Mouse (Mus musculus) T-cell, adult 2 months (primary cell): ENCODE measurements around the gene Ssr1.
A peak's percentile ranks its signal among the peaks of the same experiment; 100 is the strongest.

Experiments used
- DNase-seq: peaks from one replicate; pipeline ENCODE4 v3.0.0; 2022; ENCODE audit warnings: low spot score

The Ssr1 gene

GRCm38 (mm10) chr13:37993704-37994404, at the start of gene Ssr1:
TSS of gene Ssr1 (minus strand) at chr13:37994217.
- peak; percentile 95 for DNase-seq

- DNase-seq = peak; percentile 84
Measured at GRCm38 (mm10) chr13:38037811-38038210, 43.8 kb upstream of the Ssr1 start.

GRCm38 (mm10) chr13:38037044-38037687, 43.1 kb upstream of the Ssr1 start, which contains the start of gene Cage1:
TSS of gene Cage1 (minus strand) at chr13:38037069.
- DNase-seq = peak; percentile 98

GRCm38 (mm10) chr13:38036343-38037043, 42.5 kb upstream of the Ssr1 start, which contains the start of gene Riok1:
TSS of gene Riok1 (plus strand) at chr13:38036995.
- DNase-seq = peak; percentile 14

- no peak for DNase-seq
Measured at GRCm38 (mm10) chr13:38028407-38028806, 34.4 kb upstream of the Ssr1 start.

GRCm38 (mm10) chr13:38027618-38028248, 33.7 kb upstream of the Ssr1 start:
- no peak for DNase-seq

- DNase-seq = no peak
Measured at GRCm38 (mm10) chr13:38025874-38026273, 31.9 kb upstream of the Ssr1 start.

- no peak for DNase-seq
Measured at GRCm38 (mm10) chr13:38018791-38019190, 24.8 kb upstream of the Ssr1 start.

- no peak for DNase-seq
Measured at GRCm38 (mm10) chr13:38015591-38015990, 21.6 kb upstream of the Ssr1 start.

GRCm38 (mm10) chr13:38012436-38012835, 18.4 kb upstream of the Ssr1 start:
- no peak for DNase-seq

GRCm38 (mm10) chr13:38010444-38010910, 16.5 kb upstream of the Ssr1 start:
- peak; percentile 45 for DNase-seq

GRCm38 (mm10) chr13:38009721-38010408, 15.8 kb upstream of the Ssr1 start:
- DNase-seq = no peak

- no peak for DNase-seq
Measured at GRCm38 (mm10) chr13:38007972-38008371, 14.0 kb upstream of the Ssr1 start.

- no peak for DNase-seq
Measured at GRCm38 (mm10) chr13:38002461-38002860, 8.4 kb upstream of the Ssr1 start.

GRCm38 (mm10) chr13:37999713-38000112, 5.7 kb upstream of the Ssr1 start:
- DNase-seq = no peak

- DNase-seq = no peak
Measured at GRCm38 (mm10) chr13:37994405-37994749, 360 bp upstream of the Ssr1 start.

GRCm38 (mm10) chr13:37993376-37993703, 677 bp downstream of the Ssr1 start:
- peak; percentile 13 for DNase-seq

GRCm38 (mm10) chr13:37992638-37993371, 1.2 kb downstream of the Ssr1 start:
- no peak for DNase-seq

GRCm38 (mm10) chr13:37989701-37990100, 4.3 kb downstream of the Ssr1 start:
- DNase-seq = no peak

GRCm38 (mm10) chr13:37986166-37986565, 7.9 kb downstream of the Ssr1 start:
- DNase-seq = no peak

- DNase-seq = no peak
Measured at GRCm38 (mm10) chr13:37981063-37981462, 13.0 kb downstream of the Ssr1 start.
